Mouse (Mus musculus): Measurements from ENCODE around the gene Ephb2. TPM values are rescaled to one million over a fixed set of nuclear protein-coding genes. Genes with fewer than 3 reads are reported as not detected.

The Ephb2 gene
- polyA plus RNA-seq, 1 experiment from 2014 or later, result 0.36 TPM

DNA sequence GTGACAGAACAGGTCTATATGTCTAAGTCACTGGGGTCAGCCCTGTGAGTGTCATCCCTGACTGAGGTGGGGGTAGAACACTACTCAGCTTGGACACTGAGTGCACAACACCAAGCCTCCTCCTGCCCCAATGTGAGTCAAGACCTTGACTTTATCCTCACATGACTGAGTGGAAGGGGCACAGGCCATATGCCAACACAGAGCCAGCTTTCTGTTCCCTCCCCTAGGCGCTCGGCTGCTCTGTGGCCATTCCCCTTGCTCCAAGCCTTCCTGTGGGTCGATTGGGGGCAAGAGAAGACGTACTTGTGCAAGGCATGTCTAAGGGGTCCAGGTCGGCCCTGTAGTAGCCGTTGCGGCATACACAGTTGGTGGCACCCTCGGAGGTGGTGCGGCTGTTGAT lies 140.1 kb downstream of the Ephb2 start:
- Histone ChIP-seq H3K4me3 (replicated peaks) (no peak overlapping the region), H3K27me3 (no peaks in the 10 kb centered on the region), H3K4me2 (no peak overlapping the region), H3K27ac (no peak overlapping the region), H3K36me3 (no peaks in the 10 kb centered on the region), H3K9ac (no peak overlapping the region), H3K4me1 (replicated peaks) (no peaks in the 10 kb centered on the region), H3K9me3 (replicated peaks) (no peaks in the 10 kb centered on the region)
- DNase-seq (no peak), ATAC-seq (ENCODE audit: low read depth) (no peak)
- WGBS (ENCODE audit: insufficient replicate concordance), result 80% methylated on average over 9 of the region's 9 CpGs

DNA sequence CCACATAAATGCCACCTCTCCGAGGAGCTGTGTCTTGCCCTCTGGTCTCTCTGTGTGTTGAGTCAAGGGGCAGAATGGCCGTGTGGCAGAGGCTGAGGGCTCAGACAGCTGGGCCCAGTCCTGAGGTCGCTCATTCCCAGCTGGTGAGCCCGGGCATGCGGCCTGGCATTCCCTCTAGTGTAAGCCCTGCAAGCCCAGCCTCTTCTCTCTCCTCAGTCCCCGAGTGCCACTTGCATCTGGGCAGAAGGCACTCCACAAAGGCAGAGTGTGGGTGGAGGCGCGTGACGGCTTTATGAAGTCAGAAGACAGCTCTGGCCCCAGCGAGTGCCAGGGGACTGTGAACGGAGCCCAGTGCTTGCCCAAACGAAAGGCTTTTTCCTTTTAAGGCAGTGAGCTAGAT lies 145.8 kb downstream of the Ephb2 start:
- Histone ChIP-seq H3K36me3 (no peaks in the 10 kb centered on the region), H3K4me3 (replicated peaks) (no peak overlapping the region), H3K27ac (no peak overlapping the region), H3K9me3 (replicated peaks) (no peaks in the 10 kb centered on the region), H3K9ac (no peak overlapping the region), H3K4me1 (replicated peaks) (no peaks in the 10 kb centered on the region), H3K4me2 (no peak overlapping the region), H3K27me3 (no peaks in the 10 kb centered on the region)
- DNase-seq (no peak), ATAC-seq (ENCODE audit: low read depth) (no peak)
- 79% methylated on average over 12 of the region's 12 CpGs for WGBS (ENCODE audit: insufficient replicate concordance)

DNA sequence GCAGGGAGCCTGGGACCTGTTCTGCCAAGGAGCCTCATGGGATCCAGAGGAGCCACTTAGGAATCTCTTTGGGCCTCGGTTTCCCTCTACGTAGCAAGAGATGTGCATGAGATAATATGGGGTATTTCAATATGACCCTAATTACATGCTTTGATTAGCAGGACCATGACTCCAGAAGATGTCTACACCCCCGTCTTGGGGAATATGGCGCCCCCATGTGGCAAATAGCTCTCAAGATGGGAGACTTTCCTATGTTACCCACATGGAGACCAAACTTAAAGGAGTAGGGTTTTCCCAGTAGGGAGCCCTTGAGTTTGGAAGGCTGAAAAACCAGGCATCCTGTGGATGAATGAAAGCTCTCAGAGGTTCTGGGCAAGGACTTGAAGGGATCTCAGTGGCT lies 147.7 kb downstream of the Ephb2 start:
- H3K9me3 ChIP-seq (replicated peaks), result no peaks in the 10 kb centered on the region
- H3K36me3 ChIP-seq, result no peaks in the 10 kb centered on the region
- H3K4me2 ChIP-seq, result no peak overlapping the region
- 45% methylated on average over 4 of the region's 4 CpGs for WGBS (ENCODE audit: insufficient replicate concordance)
- H3K9ac ChIP-seq, result no peak overlapping the region
- H3K27me3 ChIP-seq, result no peaks in the 10 kb centered on the region
- H3K4me1 ChIP-seq (replicated peaks), result no peaks in the 10 kb centered on the region; the same call in 1 of the 2 replicates
- no peak overlapping the region for H3K4me3 ChIP-seq (replicated peaks)
- H3K27ac ChIP-seq, result no peak overlapping the region
- DNase-seq (no peak), ATAC-seq (ENCODE audit: low read depth) (no peak)

DNA sequence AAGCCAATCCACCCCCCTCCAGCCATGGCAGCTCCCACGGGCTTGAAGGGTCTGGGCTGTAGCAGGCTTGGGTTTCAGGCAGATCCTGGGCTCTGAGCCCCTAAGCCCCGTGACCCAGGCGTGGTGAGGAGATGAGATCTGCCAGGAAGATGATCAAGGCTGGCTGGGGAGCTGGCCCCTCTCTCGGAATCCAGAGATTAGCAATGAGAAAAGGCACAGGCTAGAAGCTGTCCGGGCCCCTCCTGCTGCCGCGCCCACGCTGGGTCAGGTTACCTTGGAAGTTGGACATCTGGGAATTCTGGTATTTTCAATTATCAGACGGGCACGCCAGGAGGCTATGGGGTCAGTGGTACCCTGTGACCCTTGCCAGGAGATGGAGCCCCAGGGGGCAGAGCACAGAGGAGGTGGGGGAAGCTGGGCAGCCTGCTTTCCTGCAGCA lies 150.3 kb downstream of the Ephb2 start:
- no peak for ATAC-seq (ENCODE audit: low read depth)
- H3K4me2 ChIP-seq, result no peak overlapping the region
- H3K27me3 ChIP-seq, result no peaks in the 10 kb centered on the region
- DNase-seq, result no peak
- H3K9me3 ChIP-seq (replicated peaks), result no peaks in the 10 kb centered on the region
- no peak overlapping the region for H3K9ac ChIP-seq
- 64% methylated on average over 10 of the region's 10 CpGs for WGBS (ENCODE audit: insufficient replicate concordance)
- no peak overlapping the region for H3K27ac ChIP-seq
- H3K4me3 ChIP-seq (replicated peaks), result no peak overlapping the region
- H3K4me1 ChIP-seq (replicated peaks), result no peaks in the 10 kb centered on the region; the same call in 1 of the 2 replicates
- no peaks in the 10 kb centered on the region for H3K36me3 ChIP-seq

DNA sequence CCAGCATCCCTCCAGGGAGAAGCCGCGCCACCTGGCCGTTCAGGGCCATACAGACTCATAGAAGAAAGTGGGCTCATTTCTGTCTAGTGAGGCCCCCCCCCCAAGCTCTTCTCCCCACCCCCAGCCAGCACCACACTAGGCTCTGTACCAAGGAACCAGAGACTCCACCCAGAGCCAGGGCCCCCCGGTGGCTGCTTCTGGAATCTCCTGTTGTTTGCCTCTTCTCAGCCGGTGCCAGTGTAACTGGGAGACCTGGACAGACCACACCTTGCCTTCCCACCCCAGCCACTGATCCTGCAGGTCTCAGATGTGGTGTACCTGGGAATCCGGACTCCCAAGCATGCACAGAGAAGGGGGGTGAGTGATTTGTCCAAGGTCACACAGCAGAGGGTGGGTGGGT lies 151.3 kb downstream of the Ephb2 start:
- no peaks in the 10 kb centered on the region for H3K27me3 ChIP-seq
- WGBS (ENCODE audit: insufficient replicate concordance), result 41% methylated on average over 3 of the region's 6 CpGs
- no peaks in the 10 kb centered on the region for H3K36me3 ChIP-seq
- no peaks in the 10 kb centered on the region for H3K9me3 ChIP-seq (replicated peaks)
- H3K9ac ChIP-seq, result no peak overlapping the region
- DNase-seq (no peak), ATAC-seq (ENCODE audit: low read depth) (no peak)
- H3K27ac ChIP-seq, result no peak overlapping the region
- H3K4me1 ChIP-seq (replicated peaks), result no peaks in the 10 kb centered on the region; the same call in 1 of the 2 replicates
- H3K4me2 ChIP-seq, result no peak overlapping the region
- no peak overlapping the region for H3K4me3 ChIP-seq (replicated peaks)

DNA sequence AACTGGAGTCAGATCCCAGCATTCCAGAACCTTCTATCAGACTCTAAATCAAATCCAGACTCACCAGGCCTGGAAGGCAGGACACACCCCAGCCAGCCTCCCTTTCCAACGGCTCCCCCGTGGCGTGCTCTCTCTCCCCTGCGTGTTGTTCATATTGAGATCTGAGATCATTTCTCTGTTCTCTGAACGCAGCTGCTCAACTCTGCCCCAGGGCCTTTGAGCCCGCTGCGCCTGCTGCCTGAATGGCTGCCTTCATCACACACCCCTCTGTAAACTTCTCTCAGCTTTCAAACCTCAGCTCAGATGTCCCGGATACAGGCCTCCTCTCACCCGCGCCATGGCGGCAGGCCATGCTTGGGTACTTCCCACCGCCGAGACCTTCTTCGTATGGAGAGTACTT lies 155.1 kb downstream of the Ephb2 start:
- H3K4me1 ChIP-seq (replicated peaks), result no peaks in the 10 kb centered on the region; the same call in 1 of the 2 replicates
- no peak overlapping the region for H3K9ac ChIP-seq
- ATAC-seq (ENCODE audit: low read depth) (no peak), DNase-seq (no peak)
- H3K36me3 ChIP-seq, result no peaks in the 10 kb centered on the region
- H3K4me2 ChIP-seq, result no peak overlapping the region
- H3K9me3 ChIP-seq (replicated peaks), result no peaks in the 10 kb centered on the region
- H3K27me3 ChIP-seq, result no peaks in the 10 kb centered on the region
- 79% methylated on average over 14 of the region's 14 CpGs for WGBS (ENCODE audit: insufficient replicate concordance)
- no peak overlapping the region for H3K27ac ChIP-seq
- H3K4me3 ChIP-seq (replicated peaks), result no peak overlapping the region

DNA sequence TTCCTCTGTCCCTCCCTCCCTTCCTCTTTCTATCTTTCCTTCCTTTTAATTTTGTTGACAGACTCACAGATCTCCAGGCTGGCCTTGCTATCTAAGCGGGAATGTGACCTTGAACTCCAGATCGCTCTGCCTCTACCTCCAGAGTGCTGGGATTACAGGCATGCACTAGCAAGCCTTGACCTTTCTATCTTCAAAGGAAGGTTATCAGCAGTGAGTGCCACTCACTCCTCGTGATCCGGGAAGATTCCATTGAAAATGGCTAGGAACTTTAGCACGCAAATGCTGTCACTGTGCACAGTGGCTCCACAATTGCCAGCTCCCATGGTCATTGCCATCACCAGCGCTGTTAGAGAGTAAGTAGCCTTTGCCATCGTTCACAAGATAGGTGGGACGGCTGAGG lies 156.6 kb downstream of the Ephb2 start:
- no peak overlapping the region for H3K4me2 ChIP-seq
- no peak for DNase-seq
- H3K4me3 ChIP-seq (replicated peaks), result no peak overlapping the region
- H3K4me1 ChIP-seq (replicated peaks), result no peaks in the 10 kb centered on the region; the same call in 1 of the 2 replicates
- no peaks in the 10 kb centered on the region for H3K36me3 ChIP-seq
- H3K27me3 ChIP-seq, result no peaks in the 10 kb centered on the region
- no peak overlapping the region for H3K9ac ChIP-seq
- ATAC-seq (ENCODE audit: low read depth), result no peak
- no peak overlapping the region for H3K27ac ChIP-seq
- WGBS (ENCODE audit: insufficient replicate concordance), result 63% methylated on average over 8 of the region's 8 CpGs
- H3K9me3 ChIP-seq (replicated peaks), result no peaks in the 10 kb centered on the region

DNA sequence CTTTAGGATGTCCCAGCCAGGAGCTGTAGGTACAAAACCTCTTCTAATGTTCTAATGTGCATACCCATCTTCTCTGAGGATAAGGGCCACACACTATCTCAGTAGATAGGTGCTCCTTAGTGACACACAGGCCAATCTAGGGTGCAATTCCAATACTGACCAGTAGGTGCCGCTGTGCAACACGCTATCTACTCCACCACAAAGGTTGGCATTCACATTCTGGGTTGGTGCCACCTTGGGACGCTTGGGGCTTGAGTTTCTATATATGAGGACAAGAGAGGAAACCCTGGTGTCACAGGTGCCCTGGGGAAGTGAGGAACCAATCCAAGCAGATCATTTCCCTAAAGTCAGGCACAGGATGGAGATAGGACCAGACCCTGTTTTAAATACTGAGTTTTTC lies 157.3 kb downstream of the Ephb2 start:
- peak; percentile 27 for DNase-seq
- no peak for ATAC-seq (ENCODE audit: low read depth)
- no peak overlapping the region for H3K9ac ChIP-seq
- 11% methylated on average over 3 of the region's 3 CpGs for WGBS (ENCODE audit: insufficient replicate concordance)
- H3K9me3 ChIP-seq (replicated peaks), result no peaks in the 10 kb centered on the region
- no peak overlapping the region for H3K27ac ChIP-seq
- H3K27me3 ChIP-seq, result no peaks in the 10 kb centered on the region
- H3K4me1 ChIP-seq (replicated peaks), result no peaks in the 10 kb centered on the region; the same call in 1 of the 2 replicates
- H3K36me3 ChIP-seq, result no peaks in the 10 kb centered on the region
- no peak overlapping the region for H3K4me2 ChIP-seq
- no peak overlapping the region for H3K4me3 ChIP-seq (replicated peaks)

DNA sequence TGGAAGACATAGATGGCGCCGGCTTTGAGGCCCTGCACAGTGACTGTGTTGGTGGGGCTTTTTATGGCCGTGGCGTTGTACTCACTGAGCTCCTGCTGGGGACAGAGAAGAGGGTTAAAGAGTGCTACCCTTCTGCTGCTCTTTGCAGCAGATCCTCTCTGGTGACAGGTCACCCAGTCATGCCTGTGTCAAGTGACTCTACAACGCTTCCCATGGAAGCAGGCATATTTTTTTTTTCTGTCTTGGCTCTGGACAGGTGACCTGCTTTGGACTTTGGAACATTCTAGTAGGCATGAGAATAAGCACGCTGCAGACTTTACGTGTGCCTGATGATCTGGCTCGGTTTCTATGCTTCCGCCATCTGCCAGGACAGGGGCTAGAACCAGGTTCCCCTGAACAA lies 160.3 kb downstream of the Ephb2 start:
- Histone ChIP-seq H3K27ac (no peak overlapping the region), H3K9ac (no peak overlapping the region), H3K4me2 (no peak overlapping the region), H3K9me3 (replicated peaks) (no peaks in the 10 kb centered on the region), H3K27me3 (no peaks in the 10 kb centered on the region), H3K36me3 (no peaks in the 10 kb centered on the region), H3K4me3 (replicated peaks) (no peak overlapping the region), H3K4me1 (replicated peaks) (no peaks in the 10 kb centered on the region)
- 77% methylated on average over 9 of the region's 9 CpGs for WGBS (ENCODE audit: insufficient replicate concordance)
- DNase-seq (no peak), ATAC-seq (ENCODE audit: low read depth) (no peak)

DNA sequence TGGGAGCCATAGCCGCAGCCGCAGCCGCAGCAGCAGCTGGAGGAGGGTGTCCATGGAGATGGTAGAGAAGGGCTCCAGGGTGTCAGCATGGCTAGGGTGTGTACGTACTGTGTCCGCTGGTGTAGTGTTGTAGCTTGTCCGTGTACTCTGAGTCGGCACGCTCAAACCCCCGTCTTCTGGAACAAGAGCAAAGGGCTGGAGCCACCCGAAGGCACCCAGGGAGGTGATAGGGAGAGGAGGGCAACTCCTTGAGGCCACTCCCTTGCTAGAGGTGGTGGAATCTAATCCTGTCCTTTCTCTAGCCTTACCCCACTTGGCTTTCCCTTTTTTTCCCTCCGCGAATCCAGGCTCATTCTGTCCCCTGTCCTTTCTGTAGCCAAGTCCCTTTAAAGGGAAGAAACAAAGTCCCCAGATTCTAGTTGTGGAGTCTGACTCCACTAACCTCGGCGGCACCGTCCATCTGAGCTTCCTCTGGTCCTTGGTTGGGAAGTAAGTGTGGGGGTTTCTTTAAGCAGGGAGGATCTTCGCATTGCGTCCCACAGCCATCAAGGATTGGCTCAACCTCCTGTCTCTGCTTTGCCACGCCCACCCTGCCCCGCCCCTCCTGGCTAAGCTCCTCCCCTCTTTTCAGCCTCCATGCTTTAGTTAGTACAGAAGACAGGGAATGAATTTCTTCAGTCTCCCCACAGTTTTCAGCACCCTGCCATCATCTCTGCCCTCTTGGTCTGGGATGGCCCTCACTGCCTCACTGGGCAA lies 163.3 kb downstream of the Ephb2 start:
- Histone ChIP-seq H3K36me3 (no peaks in the 10 kb centered on the region), H3K4me2 (no peak overlapping the region), H3K9me3 (replicated peaks) (no peaks in the 10 kb centered on the region), H3K27ac (no peak overlapping the region), H3K9ac (no peak overlapping the region), H3K4me3 (replicated peaks) (no peak overlapping the region), H3K27me3 (no peaks in the 10 kb centered on the region), H3K4me1 (replicated peaks) (no peaks in the 10 kb centered on the region)
- ATAC-seq (ENCODE audit: low read depth) (no peak), DNase-seq (no peak)
- WGBS (ENCODE audit: insufficient replicate concordance), result 69% methylated on average over 19 of the region's 19 CpGs

DNA sequence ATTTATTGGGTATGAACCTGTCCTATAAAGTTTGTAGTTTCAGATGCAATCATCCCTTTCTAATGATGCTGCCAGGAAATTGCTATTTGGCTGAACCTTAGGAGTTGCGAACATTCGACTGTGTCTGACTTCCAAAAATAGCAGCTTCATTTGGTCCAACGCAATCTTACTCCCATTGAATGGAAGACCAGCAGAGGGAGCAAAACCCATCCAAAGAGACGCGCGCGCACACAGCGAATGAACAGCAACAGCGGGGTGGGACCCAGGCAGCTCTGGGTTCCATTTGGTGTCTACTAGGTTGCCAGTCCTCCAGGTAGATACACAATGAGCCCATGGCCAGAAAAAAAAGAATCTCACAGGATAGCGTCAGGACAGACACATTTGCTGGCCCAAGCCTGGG lies 168.0 kb downstream of the Ephb2 start:
- ATAC-seq (ENCODE audit: low read depth), result no peak
- no peak overlapping the region for H3K27ac ChIP-seq
- H3K4me2 ChIP-seq, result no peak overlapping the region
- H3K36me3 ChIP-seq, result no peaks in the 10 kb centered on the region
- H3K4me1 ChIP-seq (replicated peaks), result no peaks in the 10 kb centered on the region
- no peak for DNase-seq
- no peak overlapping the region for H3K9ac ChIP-seq
- no peaks in the 10 kb centered on the region; the same call in 1 of the 2 replicates for H3K9me3 ChIP-seq (replicated peaks)
- H3K27me3 ChIP-seq, result no peaks in the 10 kb centered on the region
- 40% methylated on average over 10 of the region's 10 CpGs for WGBS (ENCODE audit: insufficient replicate concordance)
- H3K4me3 ChIP-seq (replicated peaks), result no peak overlapping the region

DNA sequence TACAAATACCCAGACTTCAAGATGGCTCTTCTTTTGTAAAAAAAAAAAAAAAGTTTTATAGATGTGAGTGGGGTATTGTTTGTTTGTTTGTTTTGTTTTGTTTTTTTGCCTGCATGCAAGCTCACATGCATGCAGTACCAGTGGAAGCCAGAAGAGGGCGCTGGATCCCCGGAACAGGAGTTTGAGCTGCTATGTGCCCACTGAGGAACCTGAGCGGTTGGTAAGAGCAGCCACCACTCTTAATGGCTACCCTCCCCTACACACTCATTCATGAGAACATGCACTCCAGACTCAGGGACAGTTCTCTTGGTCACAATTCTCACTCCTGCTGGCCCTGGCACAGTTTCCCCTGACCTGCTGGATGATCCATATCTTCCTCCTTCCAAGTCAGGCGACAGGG lies 169.8 kb downstream of the Ephb2 start:
- no peaks in the 10 kb centered on the region for H3K4me1 ChIP-seq (replicated peaks)
- no peak overlapping the region for H3K9ac ChIP-seq
- WGBS (ENCODE audit: insufficient replicate concordance), result 35% methylated on average over 4 of the region's 4 CpGs
- DNase-seq (no peak), ATAC-seq (ENCODE audit: low read depth) (no peak)
- H3K27me3 ChIP-seq, result no peaks in the 10 kb centered on the region
- H3K9me3 ChIP-seq (replicated peaks), result no peaks in the 10 kb centered on the region; the same call in 1 of the 2 replicates
- no peaks in the 10 kb centered on the region for H3K36me3 ChIP-seq
- no peak overlapping the region for H3K27ac ChIP-seq
- no peak overlapping the region for H3K4me3 ChIP-seq (replicated peaks)
- no peak overlapping the region for H3K4me2 ChIP-seq
